Comparison of ENCODE assay signal across 15 mouse cellular contexts in the genomic region with DNA sequence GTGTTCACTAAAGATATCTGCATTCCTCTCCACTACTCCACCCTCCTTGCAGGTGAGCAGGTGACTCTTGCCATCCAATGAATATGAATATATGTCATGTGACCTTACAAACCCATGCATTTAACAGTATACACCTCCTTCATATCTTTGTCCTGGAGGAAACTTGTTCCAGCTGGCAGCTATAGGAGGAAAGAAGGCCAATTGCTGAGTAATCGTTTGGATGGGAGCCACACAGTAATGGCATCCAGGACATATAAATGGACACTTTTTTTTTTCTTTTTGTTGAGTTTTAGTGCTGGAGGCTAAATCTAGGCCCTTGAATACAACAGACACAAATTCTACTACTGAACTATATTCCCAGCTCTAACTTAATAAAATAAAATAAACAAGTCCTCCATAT.
DNase-seq lines count a peak whose midpoint lies in the region.
"Had no signal": no experiment of that assay in that cellular context is flagged by ENCODE, and none has a peak within 500 bp of the region (broad histone marks: within the 10 kb centered on the region; RNA-seq: fewer than 3 reads in every experiment).

No protein-coding gene starts in this region.

- intact Hi-C loops in heart, postnatal 25 days (cut with DNase I) = no loop called here

- DNase-seq in 3T3-L1 (ENCODE audit: low read depth, low spot score) (peak; percentile 78), adipocyte (ENCODE audit: low spot score) (peak; percentile 50)
- peak; percentile 22 for DNase-seq in Muller cell, postnatal 12 days (ENCODE audit: inconsistent ontology term)
- peak; percentile 16 for DNase-seq in gonadal fat pad, adult 2 months (ENCODE audit: low read depth)
- DNase-seq in frontal cortex, adult 2 months (ENCODE audit: extremely low spot score in 1 of 2, low spot score in 1 of 2) = no peak
- DNase-seq in heart, postnatal 25 days (ENCODE audit: low spot score) = no peak
- no peak for DNase-seq in frontal cortex, postnatal 14 days (ENCODE audit: low spot score in 2 of 2)
- DNase-seq in natural killer cell, adult 2 months (ENCODE audit: low spot score in 2 of 2) = no peak
- DNase-seq: adrenal gland, adult 2 months; adrenal gland, postnatal 14 days; adrenal gland, postnatal 36 days; B cell, adult 2 months; cerebellum, adult 11-12 months; cerebellum, adult 9-10 months; forebrain, postnatal 0 days had no signal

Comparison
In these comparisons a context has a peak if more than half of its experiments do, and no peak if none do; other contexts are left out.
1. DNase-seq: peak in 3T3-L1 (single experiment), Muller cell, postnatal 12 days (single experiment), adipocyte (single experiment) and gonadal fat pad, adult 2 months (single experiment); none in frontal cortex, adult 2 months (0 of 2), heart, postnatal 25 days (single experiment), frontal cortex, postnatal 14 days (0 of 2) and natural killer cell, adult 2 months (0 of 2).